Mouse (Mus musculus) left cerebral cortex, adult 8-10 months (tissue): Measurements from ENCODE around the gene 2410131K14Rik. TPM values are rescaled to one million over a fixed set of nuclear protein-coding genes. Genes with fewer than 3 reads are reported as not detected.

ENCODE experiments used
- DNase-seq, 2 experiments: peaks; one replicate each; pipeline ENCODE4 v3.0.0; 2022; ENCODE audit warnings: low spot score in 2 of 2
- total RNA-seq, 4 experiments: library from RNA; stranded (reverse); gene quantifications; 2 replicates each; pipeline ENCODE4 v1.2.4; 2022

Gene 2410131K14Rik
- total RNA-seq, 4 experiments from 2014 or later, result 12.1 to 14.6 (median 12.3) TPM

DNA sequence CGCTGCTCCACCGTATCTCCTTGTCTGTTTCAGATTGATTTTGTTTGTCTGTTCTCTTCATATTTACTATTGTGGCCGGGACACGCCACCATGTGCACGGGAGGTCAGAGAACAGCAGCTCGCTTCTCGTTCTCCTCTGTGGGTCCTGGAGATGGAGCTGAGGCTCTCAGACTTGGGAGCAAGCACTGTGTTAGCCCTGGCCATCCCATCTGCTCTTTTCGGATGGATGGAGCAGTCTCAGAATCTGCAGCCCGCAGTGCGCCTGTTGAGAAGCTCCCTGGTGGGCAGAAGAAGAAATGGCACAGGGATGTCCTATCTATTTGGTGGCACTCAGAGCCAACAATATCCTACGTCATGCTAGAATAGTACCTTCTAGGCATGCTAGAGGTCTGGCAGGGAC, 15.6 kb downstream of the 2410131K14Rik start:
- no peak for DNase-seq

DNA sequence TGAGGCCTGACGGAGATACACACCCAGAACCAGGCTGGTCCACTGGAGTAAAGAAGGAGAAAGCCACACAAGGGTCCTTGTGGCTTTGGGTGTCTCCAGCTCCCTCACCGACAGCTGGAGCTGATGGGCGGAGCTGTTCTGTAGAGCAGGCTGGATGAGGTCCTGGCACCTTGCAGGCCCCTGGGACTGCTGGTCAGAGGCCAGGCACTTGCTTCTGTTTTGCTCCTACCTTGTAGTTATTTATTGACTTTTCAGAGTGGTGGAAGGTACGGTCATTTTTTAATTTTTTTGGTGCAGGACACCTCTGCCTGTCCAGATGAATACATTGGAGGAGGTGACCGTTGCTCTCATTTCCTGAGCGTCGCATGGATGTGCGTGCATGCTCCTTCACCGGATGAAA, 16.2 kb downstream of the 2410131K14Rik start:
- DNase-seq, result no peak

DNA sequence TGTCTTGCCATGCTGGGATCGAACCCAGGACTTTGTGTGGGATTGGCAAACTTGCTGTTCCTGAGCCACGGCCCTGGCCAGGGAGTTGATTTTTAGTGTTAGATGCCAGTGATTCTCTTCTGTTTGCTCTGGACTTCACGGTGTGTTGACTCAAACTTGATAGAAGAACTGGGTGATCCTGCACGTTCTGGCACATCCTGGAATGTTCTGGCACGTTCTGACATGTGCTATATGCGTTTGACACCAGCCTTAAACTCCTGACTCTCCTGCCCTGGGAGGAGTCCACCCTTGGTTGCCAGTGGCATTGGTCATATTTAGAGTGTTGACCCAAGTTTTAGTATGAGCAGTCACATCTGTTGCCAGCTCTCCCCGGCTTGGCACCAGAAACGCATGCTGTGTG, 17.4 kb downstream of the 2410131K14Rik start:
- DNase-seq, result no peak

DNA sequence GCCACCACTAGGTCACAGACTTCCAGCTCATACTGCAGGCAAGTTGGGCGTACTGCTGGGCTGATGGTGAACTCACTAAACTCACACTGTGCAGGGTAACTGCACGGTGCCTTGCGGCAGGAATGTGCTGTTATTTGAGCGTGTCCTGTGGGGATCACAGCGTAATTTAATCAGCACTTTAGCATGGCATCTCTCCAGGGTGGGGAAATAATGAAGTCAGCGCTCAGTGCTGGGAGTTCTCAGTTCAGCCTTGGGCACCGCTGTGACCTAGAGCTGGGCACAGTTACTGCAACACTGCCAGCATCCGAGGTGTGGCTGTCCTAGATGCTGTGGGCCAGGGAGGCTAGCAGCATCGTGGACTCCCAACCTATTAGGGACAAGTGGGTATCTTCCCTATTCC, 19.3 kb downstream of the 2410131K14Rik start:
- no peak for DNase-seq

DNA sequence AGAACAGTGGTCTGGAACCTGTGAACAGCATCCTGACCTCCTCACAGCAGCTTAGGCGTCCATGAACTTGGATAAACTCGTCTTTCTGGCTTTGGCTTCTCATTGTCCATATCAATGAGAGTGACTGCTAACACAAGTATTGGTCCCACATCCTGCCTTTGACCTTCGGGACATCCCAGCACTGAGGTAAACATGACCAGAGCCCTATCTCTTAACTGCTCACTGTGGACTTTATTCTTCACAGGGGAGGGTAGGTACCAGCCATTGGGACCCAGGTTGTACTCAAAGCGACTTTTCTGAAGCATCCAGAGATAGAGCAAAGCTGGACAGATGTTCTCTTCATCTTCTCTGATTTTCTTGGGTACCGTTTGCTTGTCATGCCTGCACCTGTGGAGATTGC, 20.3 kb downstream of the 2410131K14Rik start:
- no peak for DNase-seq

DNA sequence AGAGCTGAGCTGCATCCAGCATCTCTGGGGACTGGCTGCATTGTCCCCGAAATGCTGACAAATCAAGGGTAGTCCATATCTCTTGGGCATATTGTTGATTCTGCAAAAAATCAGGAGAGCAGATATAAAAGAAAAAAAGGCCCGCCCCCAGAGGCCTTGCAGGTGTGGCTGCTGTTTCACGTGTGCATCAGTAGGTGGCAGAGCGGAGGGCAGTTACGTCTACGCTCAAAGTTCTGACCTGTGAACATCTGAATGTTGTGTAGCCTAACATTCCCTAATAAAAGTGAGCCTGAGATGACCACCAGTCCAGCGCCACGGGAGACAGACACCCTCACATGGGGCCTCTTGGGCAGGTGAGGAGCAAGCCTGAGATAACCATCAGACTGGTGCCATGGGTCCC, 21.3 kb downstream of the 2410131K14Rik start:
- DNase-seq, result no peak

DNA sequence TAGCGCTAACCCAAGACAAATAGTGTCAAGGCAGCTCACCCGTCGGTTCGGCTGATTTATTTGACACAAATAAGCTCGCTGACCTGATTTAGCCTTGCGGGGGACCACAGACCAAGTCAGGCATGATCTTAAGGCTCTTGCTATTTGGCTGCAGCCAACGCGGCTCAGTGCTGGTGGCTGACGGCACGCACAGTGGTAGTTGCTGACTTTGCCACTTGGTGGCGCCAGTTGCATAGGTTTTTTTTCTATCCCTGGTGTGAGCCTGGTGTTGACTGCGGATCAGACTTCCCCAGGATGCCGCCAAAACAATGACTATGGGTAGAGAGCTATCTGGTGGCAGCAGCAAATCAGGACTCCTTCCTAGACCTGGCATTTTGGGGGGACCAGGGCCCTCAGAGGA, 24.0 kb downstream of the 2410131K14Rik start:
- DNase-seq, result peak; percentile 60 to 92

DNA sequence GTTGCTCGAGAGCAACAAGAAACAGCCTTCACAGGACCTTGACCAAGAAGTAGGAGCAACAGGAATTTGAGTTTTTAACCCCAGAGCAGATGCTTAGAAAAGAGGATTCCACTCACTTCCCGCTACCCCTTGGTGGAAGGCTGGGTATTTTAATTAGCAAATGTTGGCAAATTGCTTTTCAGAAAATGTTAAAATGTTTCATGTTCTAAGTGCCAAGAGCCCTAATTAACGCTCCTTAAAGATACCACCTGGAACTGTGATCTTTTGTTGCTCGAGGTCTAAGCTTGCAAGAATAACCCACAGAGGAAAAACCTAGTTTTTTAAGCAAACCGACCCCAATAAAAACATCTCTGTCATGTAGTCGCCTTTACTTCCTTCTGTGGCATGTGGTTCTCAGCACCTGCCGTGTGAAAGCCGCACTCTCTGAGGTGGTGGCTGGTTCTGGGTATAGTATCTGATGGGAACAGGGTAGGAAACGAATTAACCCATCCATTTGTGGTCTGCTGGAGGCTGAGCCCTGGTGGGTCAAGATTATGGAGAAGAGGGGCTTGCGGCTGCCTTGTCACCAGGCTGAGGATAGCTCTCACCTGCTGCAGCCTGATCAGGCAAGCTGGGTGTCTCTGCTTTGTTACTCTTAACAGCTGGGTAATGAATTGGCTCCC, 26.6 kb downstream of the 2410131K14Rik start:
- DNase-seq, result no peak

DNA sequence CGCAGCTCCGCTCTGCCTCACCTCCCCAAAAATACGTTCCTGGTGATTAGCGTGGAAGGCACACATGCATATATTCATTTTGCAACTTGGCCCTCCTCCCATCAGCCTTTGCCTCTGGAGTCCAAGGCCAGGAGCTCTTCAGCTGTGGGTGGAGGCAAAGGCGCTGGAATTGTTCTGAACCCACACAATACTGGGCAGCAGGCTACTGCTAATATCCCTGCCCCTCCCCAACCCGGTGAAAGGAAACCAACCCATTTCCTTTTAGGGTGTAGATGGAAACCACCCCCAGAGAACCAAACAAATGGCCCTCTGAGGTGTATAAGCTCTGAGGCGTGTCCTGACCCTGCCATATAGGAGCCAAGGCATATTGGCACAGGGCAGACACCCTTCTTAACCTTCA, 28.4 kb downstream of the 2410131K14Rik start:
- no peak for DNase-seq

DNA sequence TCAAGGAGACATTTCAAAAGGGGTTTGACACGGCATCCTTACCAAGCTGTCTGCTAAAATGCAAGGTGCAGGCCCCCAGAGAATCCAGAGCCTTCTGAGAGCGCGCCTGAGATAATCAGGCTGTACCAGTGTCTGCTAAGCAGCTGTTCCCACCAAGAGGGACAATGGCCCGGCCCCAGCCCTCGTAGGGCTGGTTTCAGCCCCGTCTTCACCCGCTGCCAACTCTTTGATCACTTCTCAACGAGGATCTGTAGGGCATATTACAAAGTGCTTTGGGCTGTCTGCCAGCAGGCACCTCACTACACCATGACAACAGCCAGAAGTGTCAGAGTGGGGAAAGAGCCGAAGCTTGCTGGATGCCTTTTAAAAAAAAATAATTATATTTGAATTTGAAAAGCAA, 29.5 kb downstream of the 2410131K14Rik start:
- no peak for DNase-seq

DNA sequence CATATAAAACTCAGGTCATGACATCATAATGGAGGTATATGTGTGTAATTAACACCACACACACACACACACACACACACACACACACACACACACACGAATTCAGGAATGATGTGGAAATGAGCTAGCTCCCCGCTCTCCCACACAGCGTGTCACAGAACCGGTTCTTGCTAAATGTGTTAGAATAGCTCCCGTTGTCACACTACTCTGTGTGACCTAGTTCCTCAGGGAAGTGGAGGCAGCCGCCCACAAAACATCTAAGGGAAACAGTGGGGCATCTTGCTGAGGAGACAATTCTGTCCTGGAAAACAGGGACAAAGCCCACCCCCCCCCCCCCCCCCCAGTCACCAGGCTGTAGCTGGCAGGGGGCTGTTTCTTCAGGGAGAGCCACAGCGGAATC, 31.3 kb downstream of the 2410131K14Rik start:
- peak in 1 of 2 experiments; percentile 65 for DNase-seq

DNA sequence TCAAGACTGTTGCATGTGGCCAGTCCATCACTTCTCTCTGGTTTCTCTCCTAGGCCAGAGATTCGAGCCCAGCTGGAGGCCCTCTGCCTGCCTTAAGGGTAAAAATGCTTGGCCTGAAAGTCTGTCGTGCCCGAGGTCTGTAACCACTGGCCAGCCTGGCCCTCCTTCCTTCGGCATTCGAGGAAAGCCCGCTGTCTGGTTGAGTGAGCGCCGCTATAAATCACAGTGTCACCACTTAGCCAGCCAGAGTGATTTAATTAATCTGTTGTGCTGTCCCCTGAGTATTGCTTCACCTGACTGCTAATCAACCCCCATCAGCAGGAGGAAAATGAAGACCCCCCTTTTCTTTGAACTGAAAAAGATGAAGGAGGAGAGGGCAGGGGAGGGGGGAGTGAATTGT, 31.7 kb downstream of the 2410131K14Rik start:
- no peak for DNase-seq

DNA sequence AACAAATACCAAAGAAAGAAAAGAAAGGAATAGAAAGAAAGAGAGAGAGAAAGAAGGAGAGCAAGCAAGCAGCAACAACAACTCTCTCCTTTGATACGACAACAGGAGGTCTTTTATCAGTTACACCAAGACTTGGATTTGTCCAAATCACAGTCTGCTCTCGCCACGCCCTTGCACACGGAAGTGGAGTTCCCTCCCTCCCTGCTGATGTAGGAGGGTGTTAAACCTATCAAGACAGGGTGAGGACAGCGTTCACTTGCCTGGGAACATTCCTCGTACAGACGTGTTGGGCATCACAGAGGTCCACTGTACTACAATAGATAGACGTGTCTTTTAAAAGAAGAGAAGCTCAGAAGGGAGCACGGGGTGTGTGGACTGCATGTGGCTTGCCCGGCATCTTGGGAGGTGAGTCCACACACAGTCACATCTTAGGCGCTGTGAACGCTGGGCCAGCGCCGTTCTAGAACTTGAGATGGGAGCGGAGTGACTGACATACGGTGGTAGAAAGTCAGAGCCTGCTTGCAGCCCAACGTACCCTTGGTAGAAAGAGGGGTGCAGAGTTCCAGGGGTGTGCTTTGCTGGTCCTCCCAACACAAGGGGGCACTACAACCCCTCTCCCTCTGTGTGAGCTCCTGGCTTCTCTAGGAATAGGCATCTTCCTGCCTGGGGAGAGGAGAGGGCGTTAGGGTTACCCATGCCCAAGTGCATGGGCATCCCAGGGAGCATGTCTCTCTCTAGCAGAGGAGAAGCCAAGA, 32.9 kb downstream of the 2410131K14Rik start:
- DNase-seq, result no peak

DNA sequence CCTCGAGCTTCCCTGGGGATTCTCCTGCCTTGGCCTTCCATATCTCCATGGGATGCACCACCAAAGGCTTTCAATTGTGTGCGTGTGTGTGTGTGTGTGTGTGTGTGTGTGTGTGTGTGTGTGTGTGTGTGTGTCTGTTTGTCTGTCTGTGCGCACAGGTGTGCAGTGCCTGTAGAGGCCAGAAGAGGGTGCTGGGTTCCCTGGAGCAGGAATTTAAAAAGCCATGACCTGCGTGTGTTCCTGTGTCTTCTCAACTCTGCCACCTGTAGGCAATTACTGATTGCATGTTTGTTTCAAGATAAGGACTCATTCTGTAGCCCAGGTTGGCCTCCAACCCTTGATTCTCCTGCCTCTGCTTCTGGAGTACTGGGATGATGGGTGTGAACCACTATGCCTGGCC, 46.4 kb downstream of the 2410131K14Rik start:
- no peak for DNase-seq

DNA sequence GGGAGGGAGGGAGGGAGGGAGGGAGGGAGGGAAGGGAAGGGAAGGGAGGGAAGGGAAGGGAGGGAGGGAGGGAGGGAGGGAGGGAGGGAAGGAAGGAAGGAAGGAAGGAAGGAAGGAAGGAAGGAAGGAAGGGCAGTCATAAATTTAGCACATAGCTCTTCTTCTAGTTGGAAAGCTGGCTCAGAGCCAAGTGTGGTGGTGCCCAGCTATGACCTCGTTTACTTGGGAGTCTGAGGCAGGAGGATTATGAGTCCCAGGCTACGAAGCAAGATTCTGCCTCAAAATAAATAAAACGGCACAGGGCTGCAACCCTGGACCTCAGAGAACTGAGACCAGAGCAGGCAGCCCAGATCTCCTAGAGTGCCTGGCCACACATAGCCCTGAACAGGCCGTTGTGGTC, 47.4 kb downstream of the 2410131K14Rik start:
- no peak for DNase-seq

DNA sequence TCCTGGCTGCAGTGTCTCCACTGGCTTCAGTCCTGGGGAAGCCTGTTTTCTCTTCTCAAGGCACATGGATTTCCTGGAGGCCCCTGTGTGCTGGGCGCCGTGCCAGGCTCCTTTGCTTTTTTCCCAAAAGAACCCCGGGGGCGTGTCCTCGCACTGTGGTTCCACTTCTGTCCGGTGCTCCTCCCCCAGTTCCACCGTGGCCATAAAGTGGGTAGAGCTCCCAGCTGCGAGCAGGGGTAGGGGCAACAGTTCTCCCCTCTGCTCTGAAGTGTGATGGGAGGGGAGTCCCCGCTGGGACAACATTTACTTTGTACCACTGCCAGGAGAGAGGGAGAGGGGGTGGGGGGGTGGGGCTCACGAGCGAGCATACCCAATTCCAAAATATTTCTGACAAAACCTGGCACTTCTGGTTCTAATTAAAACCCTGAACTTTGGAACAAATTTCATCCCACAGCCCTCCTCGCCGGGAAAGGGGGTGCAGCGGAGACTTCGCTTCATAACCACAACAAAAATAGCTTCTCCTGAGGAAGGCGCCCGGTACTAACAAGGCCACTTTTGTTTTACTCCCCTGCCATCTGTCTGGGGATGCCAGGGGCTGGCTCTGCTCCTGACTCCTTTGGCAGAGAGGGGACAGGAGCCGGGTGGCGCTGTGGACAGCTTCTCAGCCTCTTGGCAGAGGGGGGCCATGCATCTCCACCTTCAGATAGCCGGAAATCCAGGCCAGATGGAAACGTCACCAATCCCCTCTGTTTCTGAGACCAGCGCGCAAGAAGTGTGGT, 49.2 kb downstream of the 2410131K14Rik start:
- DNase-seq, result peak; percentile 63 to 81

DNA sequence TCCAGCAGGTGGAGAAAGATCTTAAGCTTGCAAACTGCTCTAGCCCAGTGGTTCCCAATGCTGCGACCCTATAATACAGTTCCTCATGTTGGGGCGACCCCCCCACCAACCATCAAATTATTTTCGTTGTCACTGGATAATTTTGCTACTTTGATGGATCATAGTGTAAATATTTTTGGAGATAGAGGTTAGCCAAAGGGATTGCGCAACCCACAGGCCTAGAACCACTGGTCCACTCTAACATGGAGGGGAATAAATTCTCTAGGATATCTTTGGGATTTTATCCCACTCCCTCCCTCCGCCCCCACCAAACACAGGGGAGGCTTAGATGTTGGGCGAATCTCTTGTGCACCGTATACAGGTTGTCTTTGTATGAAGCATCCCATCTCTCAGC, 49.8 kb downstream of the 2410131K14Rik start:
- DNase-seq, result no peak

DNA sequence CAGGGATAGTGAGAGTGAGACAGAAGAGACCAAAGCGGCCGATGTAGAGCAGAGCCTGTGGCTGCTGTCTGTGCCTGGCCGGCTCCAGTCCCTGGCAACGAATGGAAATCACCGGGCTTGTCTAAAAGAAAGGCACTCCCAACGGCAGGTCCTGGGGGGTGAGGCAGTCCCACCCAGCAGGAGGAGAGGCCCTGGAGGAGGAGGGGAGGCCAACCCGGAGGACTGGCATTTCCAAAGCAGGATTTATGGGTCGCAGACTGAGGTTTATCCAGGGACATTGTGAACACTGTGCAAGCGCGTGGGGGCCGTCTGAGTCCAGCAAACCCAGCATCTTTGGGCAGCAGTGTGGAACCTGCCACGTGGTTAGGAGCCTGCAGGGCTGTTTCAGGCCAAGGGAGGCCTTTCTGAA, 52.3 kb downstream of the 2410131K14Rik start:
- DNase-seq, result no peak

DNA sequence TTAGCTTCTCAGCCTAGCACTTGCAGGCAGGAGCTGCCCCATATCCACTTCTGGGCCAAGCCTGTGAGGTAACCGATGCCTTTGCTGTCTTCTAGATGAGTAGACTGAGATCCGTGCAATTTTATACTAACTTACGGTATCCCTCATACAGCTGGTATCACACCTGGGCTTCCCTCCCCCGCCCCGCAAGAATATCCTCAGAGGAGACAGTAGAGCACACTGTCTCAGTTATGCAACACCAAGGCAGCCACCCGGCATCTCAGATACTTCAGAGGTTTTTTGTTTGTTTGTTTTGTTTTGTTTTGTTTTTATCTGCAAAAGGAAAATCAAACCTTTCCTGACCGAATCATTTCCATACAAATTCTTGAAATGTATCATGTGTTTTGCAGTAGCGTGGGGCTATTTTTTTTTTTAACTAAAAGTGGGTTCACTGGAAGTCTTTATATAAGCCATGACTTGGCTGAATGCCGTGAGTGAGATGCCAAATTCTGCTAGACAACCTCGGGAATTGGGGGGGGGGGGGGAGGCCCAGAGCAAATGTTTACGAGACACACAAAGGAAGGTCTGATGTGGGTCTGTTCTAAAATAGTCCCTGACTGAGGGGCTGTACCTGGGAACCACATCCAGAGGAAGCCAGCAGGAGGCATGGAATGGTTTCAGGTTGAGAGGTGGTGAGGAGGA, 54.8 kb downstream of the 2410131K14Rik start:
- no peak for DNase-seq

DNA sequence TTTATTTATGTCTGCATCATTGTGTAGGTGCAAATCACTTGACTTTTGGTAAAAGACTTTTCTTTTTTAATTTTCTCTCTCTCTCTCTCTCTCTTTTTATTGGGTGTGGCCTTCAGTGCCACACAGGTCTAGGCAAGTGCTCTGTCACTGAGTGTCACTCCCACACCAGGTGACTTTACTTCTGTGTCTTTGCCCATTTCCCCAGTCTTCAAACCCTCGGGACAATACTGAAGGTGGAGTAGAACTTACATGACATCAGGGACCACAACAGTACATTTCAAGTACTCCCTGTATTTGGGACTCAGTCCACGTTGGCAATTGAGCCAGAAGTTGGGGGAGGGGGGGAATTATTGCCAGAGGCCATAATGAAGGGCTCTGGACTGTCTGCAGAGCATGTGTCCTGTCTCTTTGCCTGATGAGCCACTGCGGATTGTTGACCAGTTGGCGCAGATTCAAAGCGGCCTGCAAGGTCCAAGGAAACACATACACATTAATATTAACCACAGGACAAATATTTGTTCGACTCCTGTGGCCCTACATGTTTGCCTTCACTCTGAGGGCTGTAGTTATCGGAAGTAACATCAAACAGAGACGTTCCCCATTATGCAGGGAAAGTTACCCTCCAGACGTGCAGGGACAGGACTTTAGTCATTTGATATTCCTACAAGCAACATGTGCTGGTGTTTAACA, 57.6 kb downstream of the 2410131K14Rik start:
- DNase-seq, result no peak

DNA sequence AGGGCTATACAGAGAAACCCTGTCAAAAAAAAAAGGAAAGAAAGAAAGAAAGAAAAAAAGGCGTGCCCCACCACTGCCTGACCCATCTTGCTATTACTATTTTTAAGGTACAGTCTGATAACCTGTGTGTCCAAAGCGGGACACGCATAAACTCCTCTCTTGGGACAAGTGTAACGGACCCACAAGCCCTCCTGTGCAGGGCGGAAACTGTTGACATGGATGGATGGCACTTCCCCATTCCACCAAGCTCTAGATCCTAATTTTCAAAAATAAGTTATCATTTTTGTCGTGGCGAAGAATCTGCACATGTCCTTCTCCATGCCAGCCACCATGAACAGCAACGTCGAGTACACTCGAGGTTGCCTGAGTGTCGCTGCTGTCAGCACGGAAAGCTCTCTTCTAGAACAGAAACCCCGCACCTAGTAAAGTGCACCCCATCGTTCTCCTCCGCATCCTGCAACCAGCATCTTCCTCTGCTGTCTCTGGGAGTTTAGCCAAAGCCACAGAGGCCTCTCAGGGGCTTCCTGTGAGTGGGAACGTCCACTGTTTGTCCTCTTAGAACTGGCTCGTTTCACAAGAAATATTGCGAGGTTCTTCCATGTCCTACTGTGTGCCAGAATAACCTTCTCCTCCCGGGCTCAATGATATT, 60.1 kb downstream of the 2410131K14Rik start:
- no peak for DNase-seq
